Mouse (Mus musculus) cerebellum, postnatal 14 days (tissue): Measurements from ENCODE around the gene Zbtb16.

ENCODE experiments used
- DNase-seq, 2 experiments: peaks; one replicate each; pipeline ENCODE4 v3.0.0; 2021; ENCODE audit warnings: mixed read lengths in 2 of 2

The Zbtb16 gene

GRCm38 (mm10) chr9:48725161-48725560 lies 110.9 kb downstream of the Zbtb16 start:
- no peak for DNase-seq

- DNase-seq: no peak
Measured at GRCm38 (mm10) chr9:48724733-48725132, 111.3 kb downstream of the Zbtb16 start.

DNA sequence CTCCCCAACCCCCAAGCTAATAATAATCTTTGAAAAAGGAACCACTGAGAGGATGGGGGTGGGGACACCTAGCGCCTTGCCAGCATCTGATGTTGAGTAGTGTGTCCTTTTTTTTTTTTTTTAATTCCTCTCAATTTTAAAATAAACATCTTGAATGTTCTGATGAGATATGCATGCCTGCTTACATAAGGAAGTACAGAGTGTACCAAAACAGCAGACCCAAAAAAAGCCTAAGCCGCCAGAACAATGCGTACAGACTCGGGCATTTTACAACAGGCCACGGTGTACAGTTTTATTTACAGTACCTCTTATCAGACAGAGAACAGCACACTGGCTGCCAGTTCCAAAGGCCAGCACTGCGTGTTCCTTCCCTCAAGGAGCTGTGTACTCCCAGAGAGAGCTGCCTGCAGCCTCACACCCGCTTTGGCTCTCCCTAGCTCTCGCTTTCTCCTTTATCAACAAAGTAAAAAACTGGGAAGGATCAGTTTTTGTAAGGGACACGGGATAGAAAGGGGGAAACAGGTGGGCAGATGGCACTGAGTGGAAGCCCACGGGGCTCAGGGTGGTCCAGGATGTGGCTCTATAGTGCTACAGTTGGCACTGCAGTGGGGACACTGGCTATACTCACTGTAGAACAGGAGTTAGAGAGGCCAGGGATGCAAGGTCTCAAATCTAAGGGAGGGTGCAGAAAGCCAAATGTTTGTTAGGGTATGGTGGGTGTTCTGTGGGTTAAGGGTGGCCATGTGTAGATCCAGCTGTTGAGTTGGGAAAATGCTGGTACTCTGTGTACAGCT lies 112.3 kb downstream of the Zbtb16 start:
- DNase-seq: peak in 1 of 2 experiments; percentile 31

- no peak for DNase-seq
Measured at GRCm38 (mm10) chr9:48723025-48723424, 113.0 kb downstream of the Zbtb16 start.

GRCm38 (mm10) chr9:48722261-48722920 lies 113.6 kb downstream of the Zbtb16 start:
- no peak for DNase-seq

GRCm38 (mm10) chr9:48721655-48722054 lies 114.4 kb downstream of the Zbtb16 start:
- DNase-seq: no peak

- no peak for DNase-seq
Measured at GRCm38 (mm10) chr9:48721172-48721571, 114.8 kb downstream of the Zbtb16 start.

DNA sequence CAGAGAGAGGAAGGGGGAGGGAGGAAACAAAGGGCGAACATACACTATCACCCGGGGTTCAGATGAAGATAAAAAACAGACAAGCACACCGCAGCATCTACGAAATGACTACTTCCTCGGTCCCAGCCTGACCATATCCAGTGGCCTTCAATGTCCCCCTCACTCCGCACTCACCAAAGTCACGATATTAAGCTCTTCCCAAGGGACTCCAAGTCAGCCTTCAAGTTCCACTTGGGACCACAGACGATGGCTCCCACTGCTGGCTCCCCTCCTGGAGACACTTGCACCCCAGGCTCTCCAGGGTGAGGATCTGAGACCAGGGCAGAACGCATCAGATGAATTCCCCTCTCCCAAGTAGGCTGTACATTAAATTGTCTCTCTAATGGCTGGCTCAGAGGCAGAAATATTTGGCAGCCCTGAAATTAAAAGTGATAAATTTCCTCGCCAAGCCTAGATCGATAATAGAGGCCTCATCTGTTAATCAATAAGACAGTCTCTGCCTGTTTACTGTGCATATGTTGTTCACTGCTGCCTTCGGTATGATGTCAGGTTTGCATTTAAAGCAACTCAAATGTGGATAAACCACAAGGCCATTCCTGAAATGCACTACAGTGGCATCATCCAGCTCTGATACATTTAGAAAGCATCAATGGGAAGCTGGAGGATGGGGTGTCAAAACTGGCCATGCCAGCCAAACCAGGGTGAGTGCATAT lies 115.6 kb downstream of the Zbtb16 start:
- no peak for DNase-seq

DNA sequence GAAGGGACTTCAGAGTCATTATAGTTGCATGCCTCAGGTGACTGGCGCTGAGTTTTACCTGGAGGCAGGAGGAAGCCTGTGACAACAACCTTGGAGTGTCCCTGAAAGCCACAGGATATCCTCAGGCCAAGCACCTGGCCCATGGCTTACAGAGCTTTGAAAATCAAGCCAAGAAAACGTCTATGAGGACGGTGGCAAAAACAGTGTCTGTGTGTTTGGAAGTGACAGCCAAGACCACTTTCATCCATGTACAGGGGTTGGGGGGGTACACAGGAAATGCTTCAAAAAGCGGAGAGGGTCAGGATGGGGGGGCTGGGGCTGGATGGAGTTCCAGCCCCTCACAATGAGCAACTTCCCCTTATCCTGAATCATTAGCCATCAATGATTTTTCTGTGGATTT lies 116.4 kb downstream of the Zbtb16 start:
- no peak for DNase-seq

DNA sequence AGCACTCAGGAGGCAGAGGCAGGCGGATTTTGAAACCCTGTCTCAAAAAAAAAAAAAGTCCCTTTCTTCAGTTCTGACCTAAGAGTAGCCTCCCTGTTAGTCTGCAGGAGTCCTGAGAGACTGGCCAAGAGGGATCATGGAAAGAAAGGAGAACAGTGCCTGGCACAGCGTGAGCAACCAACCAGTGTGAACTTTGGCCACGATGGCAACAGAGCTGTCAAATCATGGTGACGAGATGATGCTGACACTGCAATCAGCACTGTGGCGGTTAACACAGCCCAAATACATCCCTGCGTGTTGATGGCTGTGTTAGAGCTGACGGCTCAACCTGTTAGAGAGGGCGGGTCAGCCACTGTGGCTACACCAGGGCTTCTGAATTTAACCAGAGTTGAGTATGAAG lies 119.5 kb downstream of the Zbtb16 start:
- no peak for DNase-seq

DNA sequence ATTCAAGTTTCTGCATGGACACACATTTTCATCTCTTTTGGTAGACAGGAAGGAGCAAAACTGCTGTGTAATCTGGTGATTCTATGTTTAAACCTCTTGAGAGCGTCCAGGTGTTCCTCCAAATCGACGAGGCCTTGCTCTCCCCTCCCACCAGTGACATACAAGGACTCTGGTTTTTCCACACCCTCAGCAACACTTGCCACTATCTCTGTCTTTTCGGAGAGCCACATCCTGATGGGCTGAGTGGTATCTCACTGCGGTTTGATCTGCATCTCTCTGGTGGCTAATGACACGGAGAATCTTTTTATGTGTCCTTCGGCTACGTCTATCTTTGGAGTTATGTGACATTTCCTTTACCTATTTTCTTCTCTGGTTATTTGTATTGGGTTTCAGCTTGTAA lies 121.0 kb downstream of the Zbtb16 start:
- no peak for DNase-seq

DNA sequence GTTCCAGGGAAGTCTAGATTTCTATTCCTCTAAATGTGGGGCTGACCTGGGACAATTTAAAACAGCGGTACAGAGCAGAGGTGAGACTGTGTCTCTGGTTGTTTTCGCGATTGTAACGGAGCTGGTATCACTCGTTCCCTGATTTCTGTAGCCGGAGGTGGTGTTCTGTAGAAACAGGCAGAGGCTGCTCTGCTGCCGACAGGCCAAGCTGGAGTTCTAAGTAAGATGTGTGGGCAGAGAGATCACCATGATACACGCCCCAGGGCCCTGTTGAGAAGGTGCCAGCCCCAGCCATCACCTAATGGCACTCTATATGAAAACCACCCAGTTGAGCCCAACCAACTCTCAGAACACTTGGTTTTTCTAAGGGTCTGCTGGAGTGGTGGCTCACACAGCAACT lies 122.2 kb downstream of the Zbtb16 start:
- DNase-seq: no peak

- DNase-seq: no peak
Measured at GRCm38 (mm10) chr9:48712985-48713765, 122.8 kb downstream of the Zbtb16 start.

GRCm38 (mm10) chr9:48711826-48712225 lies 124.2 kb downstream of the Zbtb16 start:
- DNase-seq: no peak

DNA sequence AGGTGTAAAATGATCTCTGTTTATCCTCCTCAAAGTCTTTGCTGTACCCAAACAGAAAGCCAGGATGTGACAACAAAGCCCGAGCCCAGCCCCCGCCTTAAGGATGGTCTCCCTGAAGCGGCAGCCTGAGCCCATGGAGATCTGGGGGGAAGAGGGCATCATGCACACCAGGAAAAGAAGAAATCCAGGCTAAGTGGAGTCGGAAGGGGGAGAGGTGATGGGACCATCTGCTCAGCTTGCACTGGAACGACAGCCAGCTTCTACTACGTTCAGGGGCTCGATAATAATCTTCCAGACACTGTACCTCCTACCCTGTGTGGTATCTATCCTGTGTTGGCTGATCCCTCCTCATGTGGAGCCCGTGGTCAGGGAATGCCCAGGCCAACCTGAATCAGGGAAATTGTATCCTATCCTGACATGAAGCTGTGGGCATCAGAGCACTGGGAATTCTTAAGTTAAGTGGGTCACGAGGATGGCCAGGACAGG lies 124.7 kb downstream of the Zbtb16 start:
- DNase-seq: peak; percentile 36 to 43

GRCm38 (mm10) chr9:48710355-48711295 lies 125.4 kb downstream of the Zbtb16 start:
- no peak for DNase-seq

DNA sequence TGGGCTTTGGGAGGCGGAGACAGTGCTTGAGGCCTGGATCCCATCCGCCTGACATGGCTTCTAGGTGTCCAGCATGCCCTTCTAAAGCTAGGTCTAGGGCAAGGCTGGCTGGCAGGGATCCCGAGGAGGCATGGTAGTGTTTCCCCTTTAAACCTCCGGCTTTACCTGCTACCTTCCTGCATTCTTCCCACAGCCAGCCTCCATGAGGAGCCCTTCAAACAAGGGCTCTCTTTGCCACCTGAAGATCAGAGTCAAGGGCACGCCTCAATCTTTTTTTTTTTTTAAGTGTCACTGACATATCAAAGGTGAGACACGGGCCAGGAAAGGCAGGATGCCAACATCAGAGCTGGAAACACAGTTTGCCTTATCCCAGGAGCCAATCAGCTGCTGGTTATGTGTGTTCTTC lies 128.2 kb downstream of the Zbtb16 start:
- DNase-seq: peak; percentile 28 to 34

GRCm38 (mm10) chr9:48707134-48707823 lies 128.7 kb downstream of the Zbtb16 start:
- DNase-seq: peak in 1 of 2 experiments; percentile 27

- DNase-seq: no peak
Measured at GRCm38 (mm10) chr9:48701296-48701695, 134.7 kb downstream of the Zbtb16 start.

DNA sequence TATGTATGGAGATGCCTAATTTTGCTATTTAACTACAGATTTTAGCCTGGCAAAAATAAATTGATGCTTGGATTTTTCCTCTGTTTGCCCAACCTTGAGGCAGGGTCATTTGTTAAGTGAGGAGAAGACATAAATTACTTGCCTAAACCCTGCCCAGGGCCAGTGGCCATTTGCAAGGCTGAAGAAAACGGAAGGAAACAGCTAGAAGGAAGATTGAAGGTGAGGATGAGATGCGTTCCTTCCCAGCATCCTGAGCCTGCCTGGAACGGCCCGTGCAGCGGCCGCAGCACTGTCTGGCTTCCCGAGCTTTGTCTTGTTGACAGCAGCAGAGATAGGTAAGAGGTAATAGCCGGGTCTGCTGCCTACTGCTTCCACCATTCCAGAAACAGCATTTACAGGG lies 135.2 kb downstream of the Zbtb16 start:
- DNase-seq: no peak

GRCm38 (mm10) chr9:48697470-48697815 lies 138.6 kb downstream of the Zbtb16 start:
- no peak for DNase-seq
